Mouse (Mus musculus) brain, embryonic 14.5 days (tissue): ENCODE results near the gene Pitx1. TPM values are rescaled to one million over a fixed set of nuclear protein-coding genes. Genes with fewer than 3 reads are reported as not detected.

Source experiments
- DNase-seq: peaks from one replicate; pipeline ENCODE4 v3.0.0-alpha.2; 2011; ENCODE audit warnings: low read depth
- CTCF ChIP-seq: fragments of 200-500 bp; IDR thresholded peaks from 2 replicates; pipeline ENCODE4 v1.5.1; 2012; ENCODE audit warnings: inconsistent platforms, mild to moderate bottlenecking, moderate library complexity, borderline replicate concordance; ENCODE audit not compliant: insufficient read depth, insufficient read length; ENCODE audit errors: extremely low read depth
- POLR2A ChIP-seq: fragments of 200-500 bp; IDR thresholded peaks from 2 replicates; pipeline ENCODE4 v1.6.1; 2012; ENCODE audit warnings: mild to moderate bottlenecking, inconsistent platforms, borderline replicate concordance; ENCODE audit not compliant: poor library complexity, insufficient read depth, insufficient read length, severe bottlenecking; ENCODE audit errors: extremely low read depth
- polyA plus RNA-seq: library from polyadenylated mRNA; depleted of rRNA; stranded (reverse); fragments of >200 nt; gene quantifications from 2 replicates; pipeline ENCODE4 v1.2.3, GENCODE M21; 2012

Gene Pitx1
- polyA plus RNA-seq, 1 experiment = 1.4 TPM

GRCm38 (mm10) chr13:55830833-55831721 lies 4.9 kb downstream of the Pitx1 start:
- TF ChIP-seq POLR2A = no peak
- TF ChIP-seq CTCF = no peak
- DNase-seq = no peak

GRCm38 (mm10) chr13:55830081-55830832 lies 5.7 kb downstream of the Pitx1 start:
- peak; percentile 29 for DNase-seq
- TF ChIP-seq CTCF (no peak), POLR2A (no peak)

GRCm38 (mm10) chr13:55829018-55829655 lies 6.9 kb downstream of the Pitx1 start:
- peak; percentile 46 for DNase-seq
- no peak for TF ChIP-seq POLR2A
- no peak for TF ChIP-seq CTCF

GRCm38 (mm10) chr13:55828141-55829017 lies 7.6 kb downstream of the Pitx1 start:
- TF ChIP-seq POLR2A (no peak), CTCF (no peak)
- peak; percentile 44 for DNase-seq

- peak; percentile 23 for DNase-seq
Observed at GRCm38 (mm10) chr13:55827679-55828140, 8.3 kb downstream of the Pitx1 start.

GRCm38 (mm10) chr13:55826796-55827678 lies 9.0 kb downstream of the Pitx1 start:
- peak; percentile 38 for DNase-seq
- TF ChIP-seq CTCF = no peak
- no peak for TF ChIP-seq POLR2A

More at GRCm38 (mm10) chr13:55827679-55828140, 8.3 kb downstream of the Pitx1 start:
- TF ChIP-seq CTCF (no peak), POLR2A (no peak)

GRCm38 (mm10) chr13:55826008-55826671 lies 9.9 kb downstream of the Pitx1 start:
- no peak for TF ChIP-seq CTCF
- no peak for TF ChIP-seq POLR2A
- peak; percentile 38 for DNase-seq

GRCm38 (mm10) chr13:55825245-55825681 lies 10.7 kb downstream of the Pitx1 start:
- DNase-seq = peak; percentile 32
- no peak for TF ChIP-seq CTCF
- TF ChIP-seq POLR2A = no peak
